Mouse (Mus musculus) intestine, postnatal 0 days (tissue): ENCODE measurements around the gene Ccm2l. TPM values are rescaled to one million over a fixed set of nuclear protein-coding genes. Genes with fewer than 3 reads are reported as not detected.

Experiments used
- ATAC-seq: fragments of 200-750 bp; cut with Nextera tagmentation; 2 replicates; pipeline ENCODE4 v1.8.0; 2017; ENCODE audit warnings: mild to moderate bottlenecking, moderate TSS enrichment, moderate library complexity
- H3K27ac ChIP-seq: fragments of 300-500 bp; sonication (generic); 2 replicates; pipeline ENCODE4 v1.5.1; 2014; ENCODE audit warnings: mild to moderate bottlenecking, low read depth, low read length, moderate library complexity
- H3K27me3 ChIP-seq: fragments of 300-500 bp; sonication (generic); replicated peaks from 2 replicates; pipeline ENCODE4 v1.6.1; 2014; ENCODE audit warnings: low read length, mixed read lengths; ENCODE audit not compliant: control insufficient read depth, insufficient read depth
- H3K36me3 ChIP-seq: fragments of 300-500 bp; sonication (generic); 2 replicates; pipeline ENCODE4 v1.6.1; 2014; ENCODE audit warnings: mild to moderate bottlenecking, moderate library complexity; ENCODE audit not compliant: control insufficient read depth, insufficient read depth
- H3K4me1 ChIP-seq: fragments of 300-500 bp; sonication (generic); replicated peaks from 2 replicates; pipeline ENCODE4 v1.6.1; 2014; ENCODE audit warnings: antibody characterized with exemption, low read length, mixed read lengths; ENCODE audit not compliant: control insufficient read depth, insufficient read depth
- H3K4me2 ChIP-seq: fragments of 300-500 bp; sonication (generic); replicated peaks from 2 replicates; pipeline ENCODE4 v1.6.1; 2014; ENCODE audit warnings: low read depth, mild to moderate bottlenecking, moderate library complexity
- H3K4me3 ChIP-seq: fragments of 300-500 bp; sonication (generic); 2 replicates; pipeline ENCODE4 v1.5.1; 2014; ENCODE audit warnings: low read depth, low read length
- H3K9ac ChIP-seq: fragments of 300-500 bp; sonication (generic); 2 replicates; pipeline ENCODE4 v1.6.1; 2014; ENCODE audit warnings: mild to moderate bottlenecking, low read depth, low read length
- H3K9me3 ChIP-seq: fragments of 300-500 bp; sonication (generic); 2 replicates; pipeline ENCODE4 v1.6.1; 2016; ENCODE audit warnings: mixed run types; ENCODE audit not compliant: control insufficient read depth
- CTCF ChIP-seq: sonication (generic); IDR thresholded peaks from 2 replicates; pipeline ENCODE4 v1.5.1; 2016; ENCODE audit warnings: low read depth, mild to moderate bottlenecking, control low read depth, antibody characterized with exemption, moderate library complexity
- WGBS: fragments of 180-500 bp; shearing (Covaris S2); extraction: QIAGEN DNeasy Blood & Tissue Kit; methylation state at CpG from one replicate; pipeline ENCODE4 v1.1.7; 2014; 5-methylcytosine and 5-hydroxymethylcytosine counted together
- polyA plus RNA-seq: library from polyadenylated mRNA; unstranded; fragments of >200 nt; fragmentation: Nextera tagmentation; extraction: Ambion mirVana; gene quantifications from 2 replicates; pipeline ENCODE4 v1.2.1, GENCODE M21; 2015

Ccm2l gene
- polyA plus RNA-seq, 1 experiment from 2014 or later = 1.7 TPM

GRCm38 (mm10) chr2:153071491-153072184, 5.9 kb downstream of the Ccm2l start:
- Histone ChIP-seq H3K27me3 (peaks cover 56% of the 10 kb centered on the region), H3K4me2 (peak overlapping the region; percentile 54), H3K4me3 (peak overlapping the region; percentile 26), H3K27ac (no peak overlapping the region), H3K9me3 (no peaks in the 10 kb centered on the region), H3K4me1 (no peaks in the 10 kb centered on the region), H3K9ac (no peak overlapping the region), H3K36me3 (no peaks in the 10 kb centered on the region)
- ATAC-seq = peak; percentile 24; the same call in 1 of the 2 replicates
- 13% methylated on average over 61 of the region's 67 CpGs for WGBS
- TF ChIP-seq CTCF = no peak

DNA sequence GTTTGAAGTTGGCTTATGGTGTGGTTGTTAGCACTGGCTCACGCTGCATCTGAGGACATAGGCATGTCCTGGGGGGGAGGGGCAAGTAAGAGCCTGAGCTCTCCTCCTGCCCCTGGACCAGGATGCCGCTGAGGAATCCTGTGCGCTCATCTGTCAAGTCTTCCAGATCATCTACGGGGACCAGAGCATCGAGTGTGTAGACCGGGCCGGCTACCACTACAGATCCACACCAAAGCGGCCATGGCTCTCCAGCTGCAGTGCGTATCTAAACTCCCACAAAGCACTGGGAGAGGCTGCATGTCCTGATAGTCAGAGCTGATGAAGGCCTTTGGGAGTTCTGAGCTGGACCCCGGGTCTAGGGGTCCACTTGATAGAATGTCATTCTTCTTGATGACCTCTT, 8.9 kb downstream of the Ccm2l start:
- H3K4me1 ChIP-seq = no peaks in the 10 kb centered on the region
- TF ChIP-seq CTCF = no peak
- no peaks in the 10 kb centered on the region for H3K9me3 ChIP-seq
- H3K27ac ChIP-seq = no peak overlapping the region
- peaks cover 45% of the 10 kb centered on the region for H3K27me3 ChIP-seq
- no peaks in the 10 kb centered on the region for H3K36me3 ChIP-seq
- no peak for ATAC-seq
- no peak overlapping the region for H3K4me3 ChIP-seq
- no peak overlapping the region for H3K9ac ChIP-seq
- WGBS = 87% methylated on average over 10 of the region's 10 CpGs
- no peak overlapping the region for H3K4me2 ChIP-seq

DNA sequence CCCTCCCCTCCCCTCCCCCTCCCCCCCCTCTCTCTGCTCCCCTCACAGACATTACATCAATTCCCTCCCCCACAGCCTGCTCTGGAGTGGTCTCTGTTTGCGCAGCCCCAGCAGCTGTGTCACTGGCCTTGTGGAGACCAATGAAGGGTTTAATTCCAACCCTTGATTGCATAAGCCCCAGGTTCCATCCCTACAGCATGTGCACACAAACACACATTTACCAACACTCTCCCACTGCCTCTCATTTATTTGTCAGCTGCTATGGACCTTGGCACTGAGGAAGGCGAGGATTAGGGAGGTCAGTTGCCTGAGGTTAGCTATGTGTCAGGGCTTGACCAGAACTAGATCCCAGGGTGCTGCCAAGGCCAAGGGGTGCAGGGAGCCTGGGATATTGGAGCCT, 10.2 kb downstream of the Ccm2l start:
- WGBS = 49% methylated on average over 2 of the region's 2 CpGs
- TF ChIP-seq CTCF = no peak
- Histone ChIP-seq H3K36me3 (no peaks in the 10 kb centered on the region), H3K9ac (no peak overlapping the region), H3K27ac (no peak overlapping the region), H3K4me3 (no peak overlapping the region), H3K27me3 (peaks cover 32% of the 10 kb centered on the region), H3K9me3 (no peaks in the 10 kb centered on the region), H3K4me1 (no peaks in the 10 kb centered on the region), H3K4me2 (no peak overlapping the region)
- ATAC-seq = no peak

DNA sequence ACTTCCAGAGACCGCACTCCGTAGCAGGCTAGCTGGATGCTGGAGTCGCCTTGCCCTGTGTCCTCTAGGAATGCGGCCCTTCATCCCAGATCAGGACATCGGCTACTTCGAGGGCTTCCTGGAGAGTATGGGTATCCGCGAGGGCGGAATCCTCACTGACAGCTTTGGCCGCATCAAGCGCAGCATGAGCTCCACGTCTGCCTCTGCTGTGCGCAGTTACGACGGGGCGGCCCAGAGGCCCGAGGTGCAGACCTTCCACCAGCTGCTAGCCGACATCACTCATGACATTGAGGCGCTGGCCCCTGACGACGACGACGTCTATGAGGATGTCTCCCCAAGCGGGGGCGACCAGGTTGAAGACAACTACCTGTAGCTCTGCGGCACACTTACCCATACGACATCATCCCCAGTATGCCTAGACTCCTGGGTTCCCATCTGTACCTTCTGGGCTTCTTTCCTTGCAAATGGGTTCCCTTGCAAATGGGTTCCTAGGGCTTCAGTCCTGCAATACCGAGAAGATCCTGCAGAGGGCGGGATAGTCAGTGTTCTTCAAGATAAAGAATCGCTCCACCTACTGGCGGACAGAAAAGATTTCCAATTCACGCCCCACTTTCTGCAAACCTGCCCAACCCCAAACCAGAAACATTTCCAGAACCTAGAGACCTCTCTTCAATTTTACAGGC, 15.2 kb downstream of the Ccm2l start:
- H3K4me1 ChIP-seq = no peaks in the 10 kb centered on the region
- TF ChIP-seq CTCF = peak; percentile 98
- 37% methylated on average over 32 of the region's 32 CpGs for WGBS
- no peaks in the 10 kb centered on the region; the same call in 1 of the 2 replicates for H3K27me3 ChIP-seq
- no peak for ATAC-seq
- H3K36me3 ChIP-seq = no peaks in the 10 kb centered on the region
- no peak overlapping the region for H3K4me3 ChIP-seq
- H3K9ac ChIP-seq = no peak overlapping the region
- H3K27ac ChIP-seq = no peak overlapping the region
- no peaks in the 10 kb centered on the region for H3K9me3 ChIP-seq
- H3K4me2 ChIP-seq = no peak overlapping the region

- Histone ChIP-seq H3K36me3 (no peaks in the 10 kb centered on the region), H3K27ac (no peak overlapping the region), H3K27me3 (no peaks in the 10 kb centered on the region; the same call in 1 of the 2 replicates), H3K9me3 (no peaks in the 10 kb centered on the region), H3K4me2 (no peak overlapping the region), H3K9ac (no peak overlapping the region), H3K4me1 (no peaks in the 10 kb centered on the region), H3K4me3 (no peak overlapping the region)
- WGBS = 76% methylated on average over 6 of the region's 6 CpGs
- TF ChIP-seq CTCF = no peak
- no peak for ATAC-seq
Observed at GRCm38 (mm10) chr2:153081866-153082265, 16.1 kb downstream of the Ccm2l start.

- Histone ChIP-seq H3K4me1 (no peaks in the 10 kb centered on the region), H3K36me3 (no peaks in the 10 kb centered on the region)
Observed at GRCm38 (mm10) chr2:153083275-153083674, 17.5 kb downstream of the Ccm2l start.

More at GRCm38 (mm10) chr2:153083275-153083674, 17.5 kb downstream of the Ccm2l start:
- no peak for ATAC-seq
- Histone ChIP-seq H3K27ac (no peak overlapping the region), H3K4me3 (no peak overlapping the region), H3K9me3 (no peaks in the 10 kb centered on the region), H3K9ac (no peak overlapping the region), H3K4me2 (no peak overlapping the region), H3K27me3 (no peaks in the 10 kb centered on the region; the same call in 1 of the 2 replicates)
- no peak for TF ChIP-seq CTCF
- WGBS = 79% methylated on average over 8 of the region's 8 CpGs
